Mouse (Mus musculus) CD4-positive helper T cell, adult 2 months (primary cell): Measurements from ENCODE around the gene Tmem198.

ENCODE experiments used
- DNase-seq: peaks from one replicate; pipeline ENCODE4 v3.0.0-alpha.2; 2012; ENCODE audit warnings: low read depth, missing footprints, low spot score

The Tmem198 gene

DNA sequence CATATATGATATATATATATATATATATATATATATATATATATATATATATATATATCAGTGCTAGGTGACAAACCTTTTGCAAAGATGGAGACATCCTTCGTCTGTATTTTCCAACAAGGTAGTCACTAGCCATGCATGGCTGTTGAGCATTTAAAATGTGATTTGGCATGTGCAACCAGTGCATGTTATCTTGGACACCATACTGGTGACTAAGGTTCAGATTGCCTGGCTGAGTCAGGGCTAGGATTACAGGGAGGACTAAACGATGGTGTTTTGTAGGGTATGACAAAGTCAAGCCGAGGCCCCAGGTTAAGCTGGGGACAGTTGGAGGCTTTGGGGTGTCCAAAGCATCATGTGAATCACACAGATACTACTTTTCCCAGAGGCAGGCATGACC is 23.9 kb upstream of the Tmem198 start:
- no peak for DNase-seq

- DNase-seq = no peak
These were observed 23.4 kb upstream of the Tmem198 start for GRCm38 (mm10) chr1:75455948-75456347.

DNA sequence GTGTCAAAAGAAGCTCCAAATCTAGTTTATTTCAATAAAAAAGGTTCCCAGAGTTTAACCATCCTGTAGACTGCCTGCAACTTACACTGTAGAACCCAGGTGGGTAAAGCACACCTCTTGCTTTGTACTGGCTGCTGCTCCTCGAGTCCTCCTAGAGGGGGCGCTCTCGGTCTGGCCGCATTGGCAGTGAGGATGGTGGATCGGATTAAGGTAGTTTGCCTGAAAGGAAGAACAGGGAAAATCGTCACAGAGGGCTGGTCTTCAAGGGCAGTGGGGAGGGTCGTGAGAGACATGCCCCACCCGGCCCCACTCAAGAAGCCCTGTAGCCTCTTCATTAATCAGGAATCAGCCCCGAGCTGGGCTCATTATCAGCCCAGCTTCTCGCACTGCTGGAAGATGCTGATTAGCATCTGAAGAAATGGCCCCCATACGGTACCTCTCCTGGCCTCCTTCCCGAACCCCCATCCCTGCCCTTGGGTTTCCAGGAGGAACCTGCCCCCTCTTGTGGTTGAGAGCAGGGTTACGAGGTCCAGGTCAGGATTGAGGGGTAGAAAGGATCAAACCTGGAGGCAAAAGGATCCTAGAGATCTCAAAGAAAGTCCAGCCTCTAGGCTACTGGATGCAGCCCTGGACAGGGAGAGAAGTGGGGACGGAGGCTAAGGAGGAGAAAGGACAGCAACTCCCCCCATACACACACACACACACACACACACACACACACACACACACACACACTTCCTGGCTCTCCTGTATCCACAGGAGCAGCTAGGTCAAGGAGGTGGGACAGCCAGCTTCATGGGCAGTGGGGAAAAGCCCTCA is 22.4 kb upstream of the Tmem198 start:
- DNase-seq = no peak

DNA sequence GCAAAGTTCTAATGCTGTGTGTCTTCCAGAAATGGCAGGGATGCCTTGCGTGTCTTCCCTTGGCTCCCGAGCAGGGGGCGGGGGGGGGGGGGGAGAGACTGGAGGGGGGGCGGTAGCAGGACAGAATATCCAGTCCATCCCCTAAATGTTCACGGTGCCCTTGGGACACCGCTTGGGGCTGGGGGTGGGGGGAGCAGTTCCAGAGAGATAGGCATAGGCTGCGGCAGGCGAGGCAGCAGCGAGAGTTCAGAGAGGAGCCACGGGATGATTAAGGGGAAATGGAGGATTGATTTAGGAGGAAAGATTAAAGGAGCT is 21.7 kb upstream of the Tmem198 start:
- DNase-seq = no peak

DNA sequence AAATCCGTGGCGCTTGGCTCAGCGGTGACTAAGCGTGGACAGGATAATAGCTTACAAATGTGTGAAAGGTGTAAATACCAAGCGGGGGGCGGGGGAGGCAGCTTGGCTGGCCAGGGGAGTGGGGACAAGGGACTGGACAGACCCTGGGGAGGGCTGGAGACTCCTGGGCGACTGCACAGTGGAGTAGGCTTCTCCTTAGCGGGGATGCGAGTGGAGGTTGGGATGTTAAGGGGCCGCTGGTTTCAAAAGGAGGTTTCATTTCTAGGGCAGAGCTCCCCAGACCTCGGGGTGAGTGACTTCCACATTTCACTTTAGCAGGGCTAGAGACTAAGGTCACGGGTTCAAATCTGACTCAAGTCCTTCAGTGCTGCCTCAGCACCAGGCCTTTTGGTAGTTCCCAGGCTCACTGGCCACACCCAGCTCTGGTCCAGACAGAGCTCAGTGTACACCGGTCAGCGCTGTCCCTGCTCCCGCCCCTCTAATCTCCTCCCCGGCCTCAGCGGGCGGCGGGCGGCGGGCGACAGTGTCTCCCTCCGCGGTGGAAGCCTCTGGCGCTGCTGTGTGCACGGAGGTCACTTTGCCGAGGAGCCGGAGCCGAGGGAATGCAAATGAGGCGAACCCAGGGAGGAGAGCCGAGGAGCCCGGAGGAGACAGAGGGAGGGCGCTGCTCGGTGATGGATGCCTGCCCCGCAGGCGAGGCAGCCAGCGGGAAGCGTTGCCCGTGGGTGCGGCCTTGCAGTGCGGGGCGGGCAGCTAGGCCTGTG is 21.1 kb upstream of the Tmem198 start:
- no peak for DNase-seq

- no peak for DNase-seq
These were observed 20.3 kb upstream of the Tmem198 start for GRCm38 (mm10) chr1:75458789-75459684.

GRCm38 (mm10) chr1:75460297-75460696 is 19.0 kb upstream of the Tmem198 start:
- DNase-seq = no peak

DNA sequence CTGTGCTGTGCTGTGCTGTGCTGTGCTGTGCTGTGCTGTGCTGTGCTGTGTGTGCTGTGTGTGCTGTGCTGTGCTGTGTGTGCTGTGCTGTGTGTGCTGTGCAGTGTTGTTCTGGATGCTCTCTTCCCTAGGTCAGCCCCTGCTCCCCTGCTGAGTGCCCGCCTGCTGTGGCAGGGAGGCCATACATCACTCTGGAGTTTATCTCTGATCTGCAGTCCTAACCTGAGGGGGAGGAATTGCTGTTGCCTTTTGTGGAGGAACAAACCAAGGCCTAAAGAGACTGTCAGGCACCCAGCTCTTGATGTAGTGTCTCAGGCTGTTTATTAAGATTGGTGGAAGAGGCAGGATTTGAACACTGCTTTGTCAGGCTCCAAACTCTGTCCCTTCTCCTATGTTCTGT is 16.7 kb upstream of the Tmem198 start:
- no peak for DNase-seq

- no peak for DNase-seq
These were observed 15.6 kb upstream of the Tmem198 start for GRCm38 (mm10) chr1:75463652-75464204.

GRCm38 (mm10) chr1:75467215-75467927 is 12.0 kb upstream of the Tmem198 start:
- DNase-seq = peak; percentile 67

DNA sequence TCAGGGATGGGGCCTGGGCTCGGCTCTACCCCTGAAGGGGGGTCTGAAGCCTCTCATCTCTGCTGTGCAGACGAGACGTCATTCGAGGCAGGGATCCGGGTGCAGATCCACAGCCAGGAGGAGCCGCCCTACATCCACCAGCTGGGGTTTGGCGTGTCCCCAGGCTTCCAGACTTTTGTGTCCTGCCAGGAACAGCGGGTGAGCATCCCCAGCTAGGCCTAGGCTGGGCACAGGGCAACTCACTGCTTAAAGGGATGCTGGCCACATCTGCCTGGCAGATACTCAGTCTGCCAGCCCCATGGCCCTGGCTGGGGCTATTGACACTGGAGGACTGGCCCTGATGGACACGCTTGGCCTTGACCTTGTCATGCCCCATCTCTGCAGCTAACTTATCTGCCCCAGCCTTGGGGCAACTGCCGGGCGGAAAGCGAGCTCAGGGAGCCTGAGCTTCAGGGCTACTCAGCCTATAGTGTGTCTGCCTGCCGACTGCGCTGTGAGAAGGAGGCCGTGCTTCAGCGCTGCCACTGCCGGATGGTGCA is 10.0 kb upstream of the Tmem198 start:
- DNase-seq = no peak

- DNase-seq = no peak
These were observed 2.9 kb upstream of the Tmem198 start for GRCm38 (mm10) chr1:75476441-75476840.

- peak; percentile 81 for DNase-seq
These were observed 1.9 kb upstream of the Tmem198 start for GRCm38 (mm10) chr1:75477264-75477965.

DNA sequence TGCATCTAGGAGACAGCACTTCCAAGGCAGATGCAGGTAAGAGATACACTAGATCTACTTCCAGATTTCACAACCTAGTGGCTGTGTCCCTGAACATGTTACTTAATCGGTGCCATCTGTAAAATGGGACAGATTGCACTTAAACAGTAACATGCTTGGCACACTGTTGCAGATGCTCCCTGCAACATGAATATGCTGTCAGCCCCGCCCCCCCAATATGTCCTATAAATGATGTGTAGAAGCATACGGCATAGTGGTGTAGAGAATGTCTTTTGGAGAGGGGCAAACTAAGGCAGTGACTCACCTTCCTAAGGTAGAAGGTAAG is 1.4 kb upstream of the Tmem198 start:
- DNase-seq = peak; percentile 45

DNA sequence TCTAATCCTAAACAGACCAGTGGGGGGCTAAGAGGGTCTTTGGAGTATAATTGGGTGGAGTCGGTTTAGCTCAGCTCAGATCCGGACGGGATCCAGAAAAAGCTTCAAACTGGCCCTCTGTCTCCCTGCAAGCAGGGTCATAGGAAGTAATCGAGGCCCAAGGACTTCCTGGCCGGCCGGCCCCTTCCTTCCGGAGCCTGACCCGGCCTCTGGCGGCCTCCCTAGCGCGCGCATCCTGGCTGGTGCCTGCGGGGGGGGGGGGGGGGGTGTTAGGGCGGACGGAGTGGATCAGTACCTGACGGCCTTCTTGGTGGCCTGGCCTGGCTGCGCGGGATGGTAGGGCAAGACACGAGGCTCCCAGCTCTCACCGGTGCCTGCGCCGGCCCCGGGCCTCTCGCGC is 835 bp upstream of the Tmem198 start:
- no peak for DNase-seq

GRCm38 (mm10) chr1:75479635-75479989 is 280 bp downstream of the Tmem198 start:
- DNase-seq = no peak

- DNase-seq = no peak
These were observed 704 bp downstream of the Tmem198 start for GRCm38 (mm10) chr1:75480036-75480435.

DNA sequence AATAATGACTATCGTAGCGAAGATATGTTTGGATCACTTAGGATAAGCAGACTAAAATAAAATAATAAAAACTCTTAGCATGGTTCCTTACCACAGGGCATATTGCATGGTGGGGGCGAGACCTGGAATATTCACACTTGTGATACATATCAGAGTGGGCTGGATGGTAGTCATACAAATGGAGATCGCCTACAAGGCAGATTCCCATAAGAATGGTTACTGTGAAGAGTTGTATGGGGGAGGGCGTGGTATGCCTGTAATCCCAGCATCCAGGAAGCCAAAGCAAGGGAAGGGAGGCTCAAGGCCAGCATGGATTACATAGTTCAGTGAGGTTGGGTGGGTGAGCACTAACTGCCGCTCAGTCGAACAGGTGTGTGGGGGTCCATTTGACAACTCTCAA is 1.4 kb downstream of the Tmem198 start:
- no peak for DNase-seq

- peak; percentile 48 for DNase-seq
These were observed 7.2 kb downstream of the Tmem198 start for GRCm38 (mm10) chr1:75486561-75486960.

GRCm38 (mm10) chr1:75487040-75487404 is 7.7 kb downstream of the Tmem198 start:
- peak; percentile 17 for DNase-seq
